Mouse (Mus musculus): ENCODE data around the gene St6galnac4.
A peak's percentile ranks its signal among the peaks of the same experiment; 100 is the strongest.

Gene St6galnac4

GRCm38 (mm10) chr2:32599409-32599808 is 12.5 kb downstream of the St6galnac4 start, which contains the start of gene St6galnac6:
St6galnac6 (plus strand) TSS chr2:32599709.
- no peak for DNase-seq (ENCODE audit: low read depth, low spot score)

- DNase-seq (ENCODE audit: low read depth, low spot score): peak; percentile 73
Measured at GRCm38 (mm10) chr2:32601417-32602065, 14.6 kb downstream of the St6galnac4 start.

GRCm38 (mm10) chr2:32602600-32603054 is 15.7 kb downstream of the St6galnac4 start:
- peak; percentile 93 for DNase-seq (ENCODE audit: low read depth, low spot score)

GRCm38 (mm10) chr2:32604631-32605030 is 17.7 kb downstream of the St6galnac4 start:
- no peak for DNase-seq (ENCODE audit: low read depth, low spot score)

GRCm38 (mm10) chr2:32606161-32607142 is 19.6 kb downstream of the St6galnac4 start:
- peak; percentile 94 for DNase-seq (ENCODE audit: low read depth, low spot score)

- DNase-seq (ENCODE audit: low read depth, low spot score): peak; percentile 59
Measured at GRCm38 (mm10) chr2:32607262-32607947, 20.5 kb downstream of the St6galnac4 start.

GRCm38 (mm10) chr2:32608141-32608777 is 21.4 kb downstream of the St6galnac4 start:
- peak; percentile 79 for DNase-seq (ENCODE audit: low read depth, low spot score)

- peak; percentile 56 for DNase-seq (ENCODE audit: low read depth, low spot score)
Measured at GRCm38 (mm10) chr2:32608778-32609435, 22.0 kb downstream of the St6galnac4 start.

- peak; percentile 83 for DNase-seq (ENCODE audit: low read depth, low spot score)
Measured at GRCm38 (mm10) chr2:32610610-32611229, 23.8 kb downstream of the St6galnac4 start.

GRCm38 (mm10) chr2:32612274-32612673 is 25.4 kb downstream of the St6galnac4 start:
- DNase-seq (ENCODE audit: low read depth, low spot score): peak; percentile 95

GRCm38 (mm10) chr2:32617109-32617508 is 30.2 kb downstream of the St6galnac4 start:
- no peak for DNase-seq (ENCODE audit: low read depth, low spot score)

GRCm38 (mm10) chr2:32617601-32618000 is 30.7 kb downstream of the St6galnac4 start:
- peak; percentile 75 for DNase-seq (ENCODE audit: low read depth, low spot score)

- no peak for DNase-seq (ENCODE audit: low read depth, low spot score)
Measured at GRCm38 (mm10) chr2:32618051-32618450, 31.2 kb downstream of the St6galnac4 start.

- DNase-seq (ENCODE audit: low read depth, low spot score): no peak
Measured at GRCm38 (mm10) chr2:32620682-32621516, 34.0 kb downstream of the St6galnac4 start.

GRCm38 (mm10) chr2:32621517-32621859 is 34.6 kb downstream of the St6galnac4 start, which contains the start of gene Ak1:
Ak1 (plus strand) TSS chr2:32621758.
- no peak for DNase-seq (ENCODE audit: low read depth, low spot score)

- DNase-seq (ENCODE audit: low read depth, low spot score): no peak
Measured at GRCm38 (mm10) chr2:32624111-32624748, 37.3 kb downstream of the St6galnac4 start.

GRCm38 (mm10) chr2:32625212-32625872 is 38.4 kb downstream of the St6galnac4 start:
- no peak for DNase-seq (ENCODE audit: low read depth, low spot score)

Measured in ZHBTc4 (cell line).